Mouse (Mus musculus) E14TG2a.4 (cell line): ENCODE results near the gene Ubl7.

Experiments
- H3K27me3 ChIP-seq: 2 replicates; pipeline ENCODE4 v1.6.1; 2014; ENCODE audit warnings: low read length, control low read depth; ENCODE audit not compliant: insufficient read depth
- H3K36me3 ChIP-seq: 2 replicates; pipeline ENCODE4 v1.6.1; 2014; ENCODE audit warnings: low read length, control low read depth; ENCODE audit not compliant: insufficient read depth
- H3K4me1 ChIP-seq: replicated peaks from 2 replicates; pipeline ENCODE4 v1.6.1; 2014; ENCODE audit warnings: low read depth, low read length, control low read depth
- H3K4me3 ChIP-seq: replicated peaks from 2 replicates; pipeline ENCODE4 v1.5.1; 2014; ENCODE audit warnings: mild to moderate bottlenecking, low read length
- H3K9me3 ChIP-seq: 2 replicates; pipeline ENCODE4 v1.6.1; 2014; ENCODE audit warnings: low read length, control low read depth
- CTCF ChIP-seq: conservative IDR thresholded peaks from 2 replicates; pipeline ENCODE4 v1.5.1; 2014; ENCODE audit warnings: low read length
- NANOG ChIP-seq: IDR thresholded peaks from 2 replicates; pipeline ENCODE4 v1.6.1; 2014; ENCODE audit warnings: borderline replicate concordance, low read length, mixed read lengths
- POU5F1 ChIP-seq: IDR thresholded peaks from 2 replicates; pipeline ENCODE4 v1.6.1; 2014; ENCODE audit warnings: low read length, borderline replicate concordance

Ubl7 gene

DNA sequence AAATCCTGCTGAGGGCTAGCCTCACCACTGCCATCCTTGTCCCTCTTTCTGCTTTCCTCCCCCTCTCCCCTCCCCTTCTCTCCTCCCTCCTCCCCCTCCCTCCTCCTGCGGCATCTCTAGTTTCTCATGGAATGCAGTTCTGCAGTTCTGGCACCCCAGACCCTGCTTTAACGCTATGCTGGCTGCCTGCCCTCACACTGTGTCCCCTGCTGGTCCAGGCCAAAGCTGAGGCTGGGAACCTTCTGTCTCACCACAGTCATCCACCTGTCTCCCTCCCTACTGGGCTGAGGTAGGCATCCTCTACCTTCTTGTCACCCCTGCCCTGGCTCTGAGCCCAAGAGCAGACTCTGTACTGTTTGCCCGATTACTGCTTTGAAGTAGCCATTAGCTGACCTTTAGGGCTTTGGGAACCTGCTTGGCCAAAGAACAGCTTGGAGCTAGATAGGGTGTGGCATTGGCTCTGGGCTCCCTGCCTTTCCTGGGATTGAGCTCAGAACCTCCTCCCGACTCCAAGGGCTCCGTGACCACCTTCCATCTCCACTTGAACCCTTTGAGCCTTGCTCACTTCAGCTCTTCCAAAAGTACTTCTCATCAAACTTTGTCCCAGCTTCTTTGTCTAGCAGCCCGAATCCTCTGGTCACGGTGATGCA lies 36.7 kb downstream of the Ubl7 start:
- Histone ChIP-seq H3K4me3 (no peak overlapping the region), H3K27me3 (peaks cover 89% of the 10 kb centered on the region), H3K9me3 (no peaks in the 10 kb centered on the region), H3K36me3 (no peaks in the 10 kb centered on the region), H3K4me1 (peaks cover 15% of the 10 kb centered on the region)
- TF ChIP-seq POU5F1, result no peak
- TF ChIP-seq NANOG, result no peak
- TF ChIP-seq CTCF, result no peak

DNA sequence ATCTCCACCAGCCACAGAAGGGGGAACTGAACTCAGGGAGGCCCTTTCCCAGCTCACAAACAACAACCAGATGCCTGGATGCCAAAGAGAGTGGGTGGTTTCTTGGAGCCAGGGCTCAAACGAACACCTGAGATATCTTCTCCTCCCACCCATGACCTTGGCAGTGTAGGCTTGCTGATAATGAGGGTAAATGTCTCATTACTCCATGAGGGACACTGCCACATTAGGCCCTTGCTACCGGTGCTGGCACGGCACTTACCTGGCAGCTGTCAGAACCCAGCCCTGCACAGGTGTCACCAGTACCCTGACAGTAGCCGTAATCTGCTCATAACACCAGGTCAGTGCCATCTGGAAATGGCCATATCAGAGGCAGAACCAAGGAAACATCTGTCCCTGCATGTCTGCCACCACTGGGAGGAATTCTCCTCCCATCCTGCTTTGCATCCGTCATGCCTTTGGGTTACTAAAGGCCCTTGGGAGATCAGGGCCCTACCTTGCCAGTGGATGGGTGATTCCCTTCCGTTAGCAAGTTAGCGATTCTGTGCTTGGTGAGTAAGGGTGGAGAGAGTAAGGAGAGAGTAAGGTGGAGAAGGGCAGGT lies 37.7 kb downstream of the Ubl7 start:
- no peaks in the 10 kb centered on the region for H3K9me3 ChIP-seq
- peaks cover 86% of the 10 kb centered on the region for H3K27me3 ChIP-seq
- H3K36me3 ChIP-seq, result no peaks in the 10 kb centered on the region
- no peak overlapping the region for H3K4me3 ChIP-seq
- peaks cover 15% of the 10 kb centered on the region for H3K4me1 ChIP-seq
- TF ChIP-seq NANOG (no peak), POU5F1 (no peak), CTCF (no peak)

DNA sequence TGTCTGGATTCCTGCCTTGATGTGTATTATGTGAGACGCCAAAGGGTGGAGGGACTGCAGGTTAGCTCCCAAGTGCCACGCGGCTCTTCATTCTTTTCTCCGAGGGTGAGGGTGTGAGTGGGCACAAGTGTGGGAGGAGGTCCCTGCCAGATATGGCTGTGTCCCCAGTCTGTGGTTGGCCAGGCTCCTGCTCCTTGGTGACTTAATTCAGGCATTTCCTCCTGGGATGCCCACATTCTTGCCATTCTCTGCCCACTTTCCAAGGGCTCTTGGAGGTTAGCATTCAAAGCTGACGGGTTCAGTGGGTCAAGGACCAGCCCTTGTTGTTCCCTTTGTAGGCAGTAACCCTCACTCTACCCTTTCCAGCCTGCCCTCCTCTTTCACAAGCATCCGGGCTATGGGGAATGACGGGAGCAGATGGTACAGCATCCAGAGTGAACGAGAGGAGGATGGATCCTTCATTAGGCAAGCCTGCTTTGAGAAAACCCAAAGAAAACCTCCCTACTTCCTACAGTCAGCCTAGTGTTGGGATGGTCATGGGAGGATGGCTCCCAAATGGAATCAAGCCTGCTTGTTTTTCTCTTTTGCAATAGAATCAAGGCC lies 38.4 kb downstream of the Ubl7 start:
- TF ChIP-seq CTCF (no peak), POU5F1 (no peak)
- Histone ChIP-seq H3K4me3 (no peak overlapping the region), H3K36me3 (no peaks in the 10 kb centered on the region), H3K27me3 (peaks cover 86% of the 10 kb centered on the region), H3K9me3 (no peaks in the 10 kb centered on the region), H3K4me1 (peaks cover 15% of the 10 kb centered on the region)

DNA sequence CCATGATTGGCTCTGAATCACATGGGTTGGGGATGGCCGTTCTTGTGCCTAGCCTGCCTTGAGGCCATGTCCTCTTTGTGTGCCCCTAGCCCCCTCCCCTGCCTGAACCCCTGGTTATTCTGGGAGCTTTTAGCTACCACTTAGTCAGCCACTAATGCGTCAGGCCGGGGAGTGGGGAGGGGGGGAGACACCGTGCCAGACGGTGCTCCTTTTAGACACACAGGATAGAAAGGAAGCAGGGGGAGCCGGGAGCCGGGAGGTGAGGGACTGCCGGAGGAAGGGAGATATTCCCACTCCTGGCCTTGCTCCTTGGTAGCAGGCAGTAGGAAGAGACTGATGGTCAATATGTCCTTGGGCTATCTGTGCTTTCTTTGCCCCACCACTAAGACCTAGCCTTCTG lies 39.1 kb downstream of the Ubl7 start:
- Histone ChIP-seq H3K36me3 (no peaks in the 10 kb centered on the region), H3K4me3 (no peak overlapping the region), H3K9me3 (no peaks in the 10 kb centered on the region), H3K27me3 (peaks cover 81% of the 10 kb centered on the region), H3K4me1 (peaks cover 12% of the 10 kb centered on the region)
- TF ChIP-seq CTCF (no peak), POU5F1 (no peak), NANOG (no peak)

DNA sequence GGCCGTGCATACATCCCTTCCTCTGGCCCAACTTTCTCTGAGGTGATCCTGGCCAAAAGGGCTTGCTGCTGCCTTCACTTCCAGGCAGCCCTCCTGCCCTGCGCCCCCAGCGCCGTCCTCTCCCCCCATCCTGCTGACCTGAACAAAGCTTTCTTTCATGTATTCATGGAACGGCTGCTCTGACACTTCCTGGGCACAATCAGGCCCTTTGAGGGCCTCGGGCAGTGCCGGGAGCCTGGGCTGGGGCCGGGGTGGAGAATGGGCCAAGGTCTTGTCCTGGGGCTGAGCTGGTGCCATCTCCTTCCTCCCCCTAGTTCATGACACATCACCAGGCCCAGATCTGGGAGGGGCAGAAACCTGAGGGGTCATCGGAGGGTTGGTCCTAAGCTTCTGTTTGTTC lies 39.7 kb downstream of the Ubl7 start:
- no peaks in the 10 kb centered on the region for H3K9me3 ChIP-seq
- peaks cover 75% of the 10 kb centered on the region for H3K27me3 ChIP-seq
- peaks cover 12% of the 10 kb centered on the region for H3K4me1 ChIP-seq
- H3K36me3 ChIP-seq, result no peaks in the 10 kb centered on the region
- H3K4me3 ChIP-seq, result no peak overlapping the region
- TF ChIP-seq CTCF (no peak), POU5F1 (no peak), NANOG (no peak)

DNA sequence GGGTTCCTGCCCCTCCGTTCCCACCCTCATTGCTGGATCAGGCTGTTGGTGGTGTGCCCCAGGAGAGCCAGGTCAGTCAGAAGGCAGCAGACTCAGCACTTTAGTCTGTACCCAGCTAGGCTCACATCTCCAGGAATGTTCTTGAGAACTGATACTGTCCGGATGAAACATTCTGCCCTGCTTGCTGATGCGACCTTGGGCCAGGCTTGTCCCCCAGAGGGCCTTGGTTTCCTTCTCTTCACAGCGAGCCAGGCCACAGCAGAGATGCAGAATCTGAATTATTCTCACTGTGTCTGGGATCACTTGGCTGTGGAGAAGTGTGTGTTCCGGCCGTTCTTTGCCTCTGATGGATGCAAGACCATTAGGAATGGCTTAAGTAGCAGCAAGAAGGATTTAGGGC lies 41.2 kb downstream of the Ubl7 start:
- no peak for TF ChIP-seq NANOG
- no peak for TF ChIP-seq CTCF
- TF ChIP-seq POU5F1, result no peak
- Histone ChIP-seq H3K9me3 (no peaks in the 10 kb centered on the region), H3K27me3 (peaks cover 60% of the 10 kb centered on the region), H3K36me3 (no peaks in the 10 kb centered on the region), H3K4me3 (no peak overlapping the region), H3K4me1 (peaks cover 12% of the 10 kb centered on the region)

DNA sequence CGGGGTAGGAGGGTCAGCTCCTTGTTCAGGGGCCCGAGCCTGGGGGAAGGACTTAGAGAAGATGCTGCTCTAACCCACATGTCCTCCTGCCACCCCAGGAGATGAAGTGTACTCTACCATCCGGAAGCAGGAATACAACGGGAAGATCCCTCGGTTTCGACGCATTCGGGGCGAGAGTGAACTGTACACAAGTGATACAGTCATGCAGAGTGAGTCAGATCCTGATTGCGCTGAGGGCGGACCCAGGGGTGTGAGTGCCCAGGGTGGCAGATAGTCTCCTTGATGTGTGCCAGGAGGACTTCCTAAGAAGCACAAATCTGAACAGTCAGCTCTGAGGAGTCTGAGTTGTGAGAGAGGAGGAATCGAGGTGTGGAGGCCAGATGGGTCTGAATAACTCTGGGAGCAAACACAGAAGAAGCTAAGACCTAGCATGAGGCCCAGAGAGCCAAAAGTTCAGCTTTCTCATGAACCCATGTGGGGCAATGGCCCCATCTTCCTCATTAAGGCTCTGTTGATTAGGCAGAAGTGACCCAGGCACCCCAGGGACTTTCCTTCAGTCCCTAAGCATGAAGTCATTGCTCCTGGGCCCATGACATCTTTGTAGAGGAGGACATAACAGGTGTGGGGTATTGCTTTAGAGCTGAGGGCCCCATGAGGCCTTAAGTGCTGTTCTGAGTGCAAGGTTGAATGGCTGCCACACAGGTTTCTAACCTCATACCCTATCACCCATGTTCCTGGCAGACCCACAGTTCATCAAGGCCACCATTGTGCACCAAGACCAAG lies 44.4 kb downstream of the Ubl7 start:
- no peak overlapping the region for H3K4me3 ChIP-seq
- no peaks in the 10 kb centered on the region for H3K9me3 ChIP-seq
- H3K36me3 ChIP-seq, result no peaks in the 10 kb centered on the region
- peaks cover 18% of the 10 kb centered on the region for H3K4me1 ChIP-seq
- peaks cover 39% of the 10 kb centered on the region for H3K27me3 ChIP-seq
- TF ChIP-seq POU5F1 (no peak), NANOG (no peak), CTCF (no peak)

DNA sequence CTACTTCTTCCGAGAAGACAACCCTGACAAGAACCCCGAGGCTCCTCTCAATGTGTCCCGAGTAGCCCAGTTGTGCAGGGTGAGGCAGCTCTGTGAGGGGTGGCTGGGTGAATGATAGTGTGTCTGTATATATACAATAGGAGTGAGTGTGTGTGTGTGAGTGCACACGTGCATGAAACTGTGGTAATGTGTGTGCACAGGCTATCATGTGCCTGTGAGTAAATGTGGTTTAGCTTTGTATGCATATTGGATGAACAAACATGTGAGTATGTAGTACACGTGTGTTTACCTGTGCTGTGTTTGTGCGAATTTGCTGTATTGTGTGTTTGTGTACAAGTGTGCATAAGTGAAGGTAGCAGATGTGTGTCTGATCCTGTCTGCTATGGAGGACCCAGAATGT lies 45.0 kb downstream of the Ubl7 start:
- no peak overlapping the region for H3K4me3 ChIP-seq
- no peaks in the 10 kb centered on the region for H3K36me3 ChIP-seq
- H3K27me3 ChIP-seq, result peaks cover 40% of the 10 kb centered on the region
- H3K9me3 ChIP-seq, result no peaks in the 10 kb centered on the region
- TF ChIP-seq NANOG, result no peak
- TF ChIP-seq CTCF, result no peak
- peaks cover 18% of the 10 kb centered on the region for H3K4me1 ChIP-seq
